Mouse (Mus musculus): Measurements from ENCODE around the gene Rbbp7. TPM values are rescaled to one million over a fixed set of nuclear protein-coding genes. Genes with fewer than 3 reads are reported as not detected.

Gene Rbbp7
- total RNA-seq, 4 experiments from 2014 or later = 142 to 146 (median 144) TPM

DNA sequence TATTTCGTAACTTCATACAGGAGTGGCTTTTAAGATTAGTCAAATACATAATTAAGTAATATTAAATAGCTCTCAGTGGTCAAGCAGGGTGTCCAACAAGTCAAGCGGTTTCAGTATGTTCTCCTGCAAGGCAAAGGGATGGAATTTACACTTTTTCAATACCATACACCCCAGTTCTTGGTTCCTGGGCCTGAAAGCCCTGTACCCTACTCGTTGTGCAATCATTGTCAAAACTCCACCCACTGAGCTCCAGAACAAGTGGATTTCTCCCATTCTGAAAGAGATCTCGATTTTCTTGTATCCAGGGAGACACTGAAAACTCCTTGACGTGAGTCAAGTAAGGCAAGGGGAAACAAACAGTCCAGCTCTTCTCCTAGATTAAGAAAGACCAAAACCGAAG is 67.8 kb downstream of the Rbbp7 start:
- no peak for DNase-seq (ENCODE audit: low spot score in 2 of 2)

Other genes starting within 250 kb of the Rbbp7 start
- 100 to 1,000 TPM; 124 to 164 (median 138) TPM for gene Reps2, start 116.8 kb upstream of the Rbbp7 start, total RNA-seq (2022)
- 10 to 100 TPM; 17.9 to 20.6 (median 18.4) TPM for gene Txlng, start 69.1 kb downstream of the Rbbp7 start, total RNA-seq (2022)
- gene Syap1, start 128.0 kb downstream of the Rbbp7 start, total RNA-seq (2022) = 10 to 100 TPM; 22.2 to 27.2 (median 25.4) TPM
- 10 to 100 TPM; 54.0 to 62.5 (median 58.2) TPM for gene Ctps2, start 140.8 kb downstream of the Rbbp7 start, total RNA-seq (2022)
- not detected for gene S100g, start 204.2 kb downstream of the Rbbp7 start, total RNA-seq (2022)

Measured in left cerebral cortex, adult 8-10 months (tissue).